Mouse (Mus musculus): ENCODE results near the gene Dlx6. TPM values are rescaled to one million over a fixed set of nuclear protein-coding genes. Genes with fewer than 3 reads are reported as not detected.

The Dlx6 gene
- not detected in 2 replicates for polyA plus RNA-seq (2015; fragmentation: Nextera tagmentation; extraction: Ambion mirVana)

DNA sequence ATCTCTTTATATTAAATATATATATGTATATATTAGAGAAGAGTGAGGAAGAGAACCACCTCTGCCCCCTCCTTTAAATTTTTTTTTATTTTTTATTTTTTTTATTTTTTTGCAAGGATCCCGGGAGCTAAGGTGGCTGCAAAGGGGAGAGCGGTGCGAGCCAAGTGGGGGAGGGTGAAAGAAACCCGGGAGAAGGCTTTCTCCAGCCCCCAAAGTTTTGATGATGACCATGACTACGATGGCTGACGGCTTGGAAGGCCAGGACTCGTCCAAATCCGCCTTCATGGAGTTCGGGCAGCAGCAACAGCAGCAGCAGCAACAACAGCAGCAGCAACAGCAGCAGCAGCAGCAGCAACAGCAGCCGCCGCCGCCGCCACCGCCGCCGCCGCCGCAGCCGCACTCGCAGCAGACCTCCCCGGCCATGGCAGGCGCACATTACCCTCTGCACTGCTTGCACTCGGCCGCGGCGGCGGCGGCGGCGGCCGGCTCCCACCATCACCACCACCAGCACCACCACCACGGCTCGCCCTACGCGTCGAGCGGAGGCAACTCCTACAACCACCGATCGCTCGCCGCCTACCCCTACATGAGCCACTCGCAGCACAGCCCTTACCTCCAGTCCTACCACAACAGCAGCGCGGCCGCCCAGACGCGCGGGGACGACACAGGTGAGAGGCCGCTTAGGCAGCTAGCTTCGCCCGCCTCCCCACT is at the start of gene Dlx6:
Gene Dlx6 (plus strand): TSS at position 175 of the 711 bp plus-strand sequence.
- H3K9me3 ChIP-seq (ENCODE audit: control insufficient read depth), result no peaks in the 10 kb centered on the region
- H3K4me3 ChIP-seq (ENCODE audit: low read depth, low read length), result peak within 1 kb of the TSS; percentile 38
- H3K27me3 ChIP-seq (replicated peaks; ENCODE audit: control insufficient read depth, insufficient read depth, low read length), result peaks cover 97% of the 10 kb centered on the region
- H3K9ac ChIP-seq (ENCODE audit: low read depth, low read length), result no peak within 1 kb of the TSS; the same call in 1 of the 2 replicates
- TF ChIP-seq CTCF (IDR thresholded peaks at IDR 0.05; ENCODE audit: low read depth), result no peak
- no peaks in the 10 kb centered on the region for H3K36me3 ChIP-seq (ENCODE audit: control insufficient read depth, insufficient read depth)
- ATAC-seq, result peak; percentile 59; the same call in 1 of the 2 replicates
- WGBS, result 1% methylated on average over 50 of the region's 52 CpGs
- no peak within 1 kb of the TSS for H3K27ac ChIP-seq (ENCODE audit: low read depth, low read length)
- peak within 1 kb of the TSS; percentile 70 for H3K4me2 ChIP-seq (replicated peaks; ENCODE audit: low read depth)
- no peaks in the 10 kb centered on the region for H3K4me1 ChIP-seq (replicated peaks; ENCODE audit: control insufficient read depth, insufficient read depth, low read length)

DNA sequence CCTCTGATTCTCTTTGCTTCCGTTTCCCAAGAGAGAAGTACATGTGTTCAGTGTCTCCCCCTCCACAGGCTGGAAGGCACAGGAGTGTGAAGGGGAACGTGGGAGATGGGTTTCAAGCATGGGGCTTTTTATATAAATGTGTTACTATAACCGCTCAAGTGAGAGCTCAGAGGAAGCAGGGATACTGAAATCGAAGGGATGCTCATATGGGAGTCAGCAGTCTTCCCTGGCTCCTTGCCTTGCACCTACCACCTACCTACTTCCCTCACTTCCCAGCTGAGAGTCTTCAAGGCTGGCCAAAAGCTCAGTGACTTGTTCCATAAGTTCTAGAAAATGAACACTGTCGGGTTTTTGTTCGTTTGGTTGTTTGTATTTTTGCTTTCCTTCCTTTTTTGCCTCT is 46.3 kb upstream of the Dlx6 start:
- Histone ChIP-seq H3K27me3 (replicated peaks; ENCODE audit: control insufficient read depth, insufficient read depth, low read length) (no peaks in the 10 kb centered on the region), H3K27ac (ENCODE audit: low read depth, low read length) (no peak overlapping the region)
- 82% methylated on average over 6 of the region's 6 CpGs for WGBS

GRCm38 (mm10) chr6:6818036-6818788 is 44.9 kb upstream of the Dlx6 start:
- Histone ChIP-seq H3K9ac (ENCODE audit: low read depth, low read length) (no peak overlapping the region), H3K27ac (ENCODE audit: low read depth, low read length) (no peak overlapping the region), H3K36me3 (ENCODE audit: control insufficient read depth, insufficient read depth) (no peaks in the 10 kb centered on the region), H3K4me3 (ENCODE audit: low read depth, low read length) (no peak overlapping the region), H3K4me1 (replicated peaks; ENCODE audit: control insufficient read depth, insufficient read depth, low read length) (no peaks in the 10 kb centered on the region), H3K4me2 (replicated peaks; ENCODE audit: low read depth) (no peak overlapping the region), H3K9me3 (ENCODE audit: control insufficient read depth) (no peaks in the 10 kb centered on the region), H3K27me3 (replicated peaks; ENCODE audit: control insufficient read depth, insufficient read depth, low read length) (no peaks in the 10 kb centered on the region)
- 32% methylated on average over 9 of the region's 9 CpGs for WGBS
- ATAC-seq, result no peak
- no peak for TF ChIP-seq CTCF (IDR thresholded peaks at IDR 0.05; ENCODE audit: low read depth)

More for the DNA sequence above, 46.3 kb upstream of the Dlx6 start:
- Histone ChIP-seq H3K4me2 (replicated peaks; ENCODE audit: low read depth) (no peak overlapping the region), H3K4me1 (replicated peaks; ENCODE audit: control insufficient read depth, insufficient read depth, low read length) (no peaks in the 10 kb centered on the region), H3K4me3 (ENCODE audit: low read depth, low read length) (no peak overlapping the region), H3K9ac (ENCODE audit: low read depth, low read length) (no peak overlapping the region), H3K36me3 (ENCODE audit: control insufficient read depth, insufficient read depth) (no peaks in the 10 kb centered on the region), H3K9me3 (ENCODE audit: control insufficient read depth) (no peaks in the 10 kb centered on the region)
- ATAC-seq, result no peak
- no peak for TF ChIP-seq CTCF (IDR thresholded peaks at IDR 0.05; ENCODE audit: low read depth)

DNA sequence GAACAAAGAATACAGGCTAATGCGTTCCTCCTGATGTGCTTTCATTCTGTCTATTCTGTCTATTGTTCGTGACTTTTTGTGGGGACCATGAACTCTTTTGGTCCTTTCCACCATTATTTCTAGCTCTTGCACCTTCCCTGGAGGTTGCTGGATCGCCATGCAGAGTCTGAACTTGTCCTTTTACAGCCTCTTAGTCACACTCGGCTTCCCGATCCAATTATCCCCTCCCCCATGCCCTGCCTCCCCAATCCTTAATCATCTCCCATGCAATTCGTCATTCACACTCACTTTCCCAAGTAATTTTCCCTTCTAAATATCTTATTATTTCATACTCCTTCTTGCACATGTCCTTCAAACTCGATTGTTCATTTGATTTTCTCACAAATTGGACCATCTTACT is 44.0 kb upstream of the Dlx6 start:
- no peak overlapping the region for H3K4me2 ChIP-seq (replicated peaks; ENCODE audit: low read depth)
- TF ChIP-seq CTCF (IDR thresholded peaks at IDR 0.05; ENCODE audit: low read depth), result no peak
- no peaks in the 10 kb centered on the region for H3K4me1 ChIP-seq (replicated peaks; ENCODE audit: control insufficient read depth, insufficient read depth, low read length)
- H3K9ac ChIP-seq (ENCODE audit: low read depth, low read length), result no peak overlapping the region
- H3K27me3 ChIP-seq (replicated peaks; ENCODE audit: control insufficient read depth, insufficient read depth, low read length), result no peaks in the 10 kb centered on the region
- H3K27ac ChIP-seq (ENCODE audit: low read depth, low read length), result no peak overlapping the region
- H3K4me3 ChIP-seq (ENCODE audit: low read depth, low read length), result no peak overlapping the region
- no peaks in the 10 kb centered on the region for H3K36me3 ChIP-seq (ENCODE audit: control insufficient read depth, insufficient read depth)
- no peak for ATAC-seq
- no peaks in the 10 kb centered on the region for H3K9me3 ChIP-seq (ENCODE audit: control insufficient read depth)
- WGBS, result 36% methylated on average over 7 of the region's 7 CpGs

DNA sequence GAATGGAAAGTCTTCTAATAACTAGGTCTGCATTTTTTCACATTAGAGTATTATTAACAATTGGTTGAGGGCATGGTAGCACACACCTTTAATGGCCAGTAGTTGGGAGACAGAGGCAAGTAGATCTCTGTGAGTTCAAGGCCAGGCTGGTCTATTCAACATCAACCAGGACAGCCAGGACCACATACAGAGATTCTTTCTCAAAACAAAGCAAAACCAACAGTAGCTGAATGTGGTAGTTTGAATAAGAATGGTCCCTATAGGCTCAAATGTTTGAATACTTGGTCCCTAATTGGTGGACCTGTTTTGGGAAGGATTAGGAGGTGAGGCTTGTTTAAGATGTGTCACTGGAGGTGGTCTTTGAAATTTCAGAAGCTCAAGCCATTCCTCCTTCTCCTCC is 37.8 kb upstream of the Dlx6 start:
- no peak overlapping the region for H3K4me2 ChIP-seq (replicated peaks; ENCODE audit: low read depth)
- no peak for TF ChIP-seq CTCF (IDR thresholded peaks at IDR 0.05; ENCODE audit: low read depth)
- H3K4me3 ChIP-seq (ENCODE audit: low read depth, low read length), result no peak overlapping the region
- H3K9ac ChIP-seq (ENCODE audit: low read depth, low read length), result no peak overlapping the region
- no peaks in the 10 kb centered on the region for H3K27me3 ChIP-seq (replicated peaks; ENCODE audit: control insufficient read depth, insufficient read depth, low read length)
- no peak for ATAC-seq
- no peaks in the 10 kb centered on the region for H3K9me3 ChIP-seq (ENCODE audit: control insufficient read depth)
- H3K4me1 ChIP-seq (replicated peaks; ENCODE audit: control insufficient read depth, insufficient read depth, low read length), result no peaks in the 10 kb centered on the region
- H3K27ac ChIP-seq (ENCODE audit: low read depth, low read length), result no peak overlapping the region
- H3K36me3 ChIP-seq (ENCODE audit: control insufficient read depth, insufficient read depth), result no peaks in the 10 kb centered on the region

- H3K36me3 ChIP-seq (ENCODE audit: control insufficient read depth, insufficient read depth), result no peaks in the 10 kb centered on the region
- WGBS, result 95% methylated on average over 1 of the region's 1 CpGs
- H3K4me3 ChIP-seq (ENCODE audit: low read depth, low read length), result no peak overlapping the region
- no peaks in the 10 kb centered on the region for H3K9me3 ChIP-seq (ENCODE audit: control insufficient read depth)
- H3K9ac ChIP-seq (ENCODE audit: low read depth, low read length), result no peak overlapping the region
- H3K4me1 ChIP-seq (replicated peaks; ENCODE audit: control insufficient read depth, insufficient read depth, low read length), result no peaks in the 10 kb centered on the region
- no peak overlapping the region for H3K4me2 ChIP-seq (replicated peaks; ENCODE audit: low read depth)
- no peak for TF ChIP-seq CTCF (IDR thresholded peaks at IDR 0.05; ENCODE audit: low read depth)
- no peak for ATAC-seq
- no peak overlapping the region for H3K27ac ChIP-seq (ENCODE audit: low read depth, low read length)
- H3K27me3 ChIP-seq (replicated peaks; ENCODE audit: control insufficient read depth, insufficient read depth, low read length), result no peaks in the 10 kb centered on the region
Measured at GRCm38 (mm10) chr6:6826861-6827260, 36.3 kb upstream of the Dlx6 start.

Measured in intestine, postnatal 0 days (tissue).